Mouse (Mus musculus): ENCODE data around the gene Khdc1c.
"Not testable (repeated sequence)": the region's sequence is repeated elsewhere in the genome, so short reads cannot be mapped to it uniquely, and the experiment has no call there.

Gene Khdc1c

GRCm38 (mm10) chr1:21368031-21368430, at the start of gene Khdc1c:
Gene Khdc1c, plus strand, starts transcription at chr1:21368331.
- in situ Hi-C loops (cut with MboI; ENCODE audit: low pct_unique_long_range_greater_than_20kb in 1 of 2, low sequenced_read_pairs in 2 of 2, unreplicated experiment in 1 of 2) = not testable (repeated sequence)

GRCm38 (mm10) chr1:21320271-21320670, 47.9 kb upstream of the Khdc1c start:
- in situ Hi-C loops (cut with MboI; ENCODE audit: low pct_unique_long_range_greater_than_20kb in 1 of 2, low sequenced_read_pairs in 2 of 2, unreplicated experiment in 1 of 2) = not testable (repeated sequence)

GRCm38 (mm10) chr1:21321656-21322055, 46.5 kb upstream of the Khdc1c start:
- in situ Hi-C loops (cut with MboI; ENCODE audit: low pct_unique_long_range_greater_than_20kb in 1 of 2, low sequenced_read_pairs in 2 of 2, unreplicated experiment in 1 of 2) = no loop called here

GRCm38 (mm10) chr1:21323996-21324574, 44.0 kb upstream of the Khdc1c start:
- in situ Hi-C loops (cut with MboI; ENCODE audit: low pct_unique_long_range_greater_than_20kb in 1 of 2, low sequenced_read_pairs in 2 of 2, unreplicated experiment in 1 of 2) = no loop called here

GRCm38 (mm10) chr1:21324633-21325032, 43.5 kb upstream of the Khdc1c start:
- in situ Hi-C loops (cut with MboI; ENCODE audit: low pct_unique_long_range_greater_than_20kb in 1 of 2, low sequenced_read_pairs in 2 of 2, unreplicated experiment in 1 of 2) = no loop called here

- in situ Hi-C loops (cut with MboI; ENCODE audit: low pct_unique_long_range_greater_than_20kb in 1 of 2, low sequenced_read_pairs in 2 of 2, unreplicated experiment in 1 of 2) = no loop called here
These were observed 41.4 kb upstream of the Khdc1c start for GRCm38 (mm10) chr1:21326733-21327132.

GRCm38 (mm10) chr1:21331161-21331560, 37.0 kb upstream of the Khdc1c start:
- in situ Hi-C loops (cut with MboI; ENCODE audit: low pct_unique_long_range_greater_than_20kb in 1 of 2, low sequenced_read_pairs in 2 of 2, unreplicated experiment in 1 of 2) = not testable (repeated sequence)

- in situ Hi-C loops (cut with MboI; ENCODE audit: low pct_unique_long_range_greater_than_20kb in 1 of 2, low sequenced_read_pairs in 2 of 2, unreplicated experiment in 1 of 2) = no loop called here
These were observed 34.7 kb upstream of the Khdc1c start for GRCm38 (mm10) chr1:21333222-21333973.

- in situ Hi-C loops (cut with MboI; ENCODE audit: low pct_unique_long_range_greater_than_20kb in 1 of 2, low sequenced_read_pairs in 2 of 2, unreplicated experiment in 1 of 2) = no loop called here
These were observed 32.3 kb upstream of the Khdc1c start for GRCm38 (mm10) chr1:21335836-21336235.

GRCm38 (mm10) chr1:21340745-21341144, 27.4 kb upstream of the Khdc1c start:
- in situ Hi-C loops (cut with MboI; ENCODE audit: low pct_unique_long_range_greater_than_20kb in 1 of 2, low sequenced_read_pairs in 2 of 2, unreplicated experiment in 1 of 2) = no loop called here

- in situ Hi-C loops (cut with MboI; ENCODE audit: low pct_unique_long_range_greater_than_20kb in 1 of 2, low sequenced_read_pairs in 2 of 2, unreplicated experiment in 1 of 2) = no loop called here
These were observed 23.9 kb upstream of the Khdc1c start for GRCm38 (mm10) chr1:21344253-21344652.

GRCm38 (mm10) chr1:21344752-21345151, 23.4 kb upstream of the Khdc1c start:
- in situ Hi-C loops (cut with MboI; ENCODE audit: low pct_unique_long_range_greater_than_20kb in 1 of 2, low sequenced_read_pairs in 2 of 2, unreplicated experiment in 1 of 2) = not testable (repeated sequence)

- in situ Hi-C loops (cut with MboI; ENCODE audit: low pct_unique_long_range_greater_than_20kb in 1 of 2, low sequenced_read_pairs in 2 of 2, unreplicated experiment in 1 of 2) = no loop called here
These were observed 18.8 kb upstream of the Khdc1c start, which contains the start of gene Khdc1a for GRCm38 (mm10) chr1:21349341-21349740. Gene Khdc1a, plus strand, starts transcription at chr1:21349641.

GRCm38 (mm10) chr1:21383256-21383655, 15.1 kb downstream of the Khdc1c start, which contains the start of gene Khdc1b:
Gene Khdc1b, plus strand, starts transcription at chr1:21383556.
- in situ Hi-C loops (cut with MboI; ENCODE audit: low pct_unique_long_range_greater_than_20kb in 1 of 2, low sequenced_read_pairs in 2 of 2, unreplicated experiment in 1 of 2) = no loop called here

- in situ Hi-C loops (cut with MboI; ENCODE audit: low pct_unique_long_range_greater_than_20kb in 1 of 2, low sequenced_read_pairs in 2 of 2, unreplicated experiment in 1 of 2) = no loop called here
These were observed 23.1 kb downstream of the Khdc1c start for GRCm38 (mm10) chr1:21391138-21391671.

GRCm38 (mm10) chr1:21402804-21403203, 34.7 kb downstream of the Khdc1c start:
- in situ Hi-C loops (cut with MboI; ENCODE audit: low pct_unique_long_range_greater_than_20kb in 1 of 2, low sequenced_read_pairs in 2 of 2, unreplicated experiment in 1 of 2) = loop anchor here in 1 of 2 experiments (10.0 kb wide), 1 partner anchor 852 kb away; no protein-coding TSS in a partner anchor

- in situ Hi-C loops (cut with MboI; ENCODE audit: low pct_unique_long_range_greater_than_20kb in 1 of 2, low sequenced_read_pairs in 2 of 2, unreplicated experiment in 1 of 2) = loop anchor here in 1 of 2 experiments (10.0 kb wide), 1 partner anchor 848 kb away; no protein-coding TSS in a partner anchor
These were observed 39.1 kb downstream of the Khdc1c start for GRCm38 (mm10) chr1:21407266-21407665.

GRCm38 (mm10) chr1:21411331-21412196, 43.4 kb downstream of the Khdc1c start:
- in situ Hi-C loops (cut with MboI; ENCODE audit: low pct_unique_long_range_greater_than_20kb in 1 of 2, low sequenced_read_pairs in 2 of 2, unreplicated experiment in 1 of 2) = no loop called here

GRCm38 (mm10) chr1:21412197-21412555, 44.0 kb downstream of the Khdc1c start:
- in situ Hi-C loops (cut with MboI; ENCODE audit: low pct_unique_long_range_greater_than_20kb in 1 of 2, low sequenced_read_pairs in 2 of 2, unreplicated experiment in 1 of 2) = no loop called here

Data from mouse embryonic stem cell (cell line).